Mouse (Mus musculus) cerebellum, postnatal 10 days (tissue): Measurements from ENCODE around the gene Tdp1.

ENCODE experiments used
- DNase-seq, 2 experiments: peaks; one replicate each; pipeline ENCODE4 v3.0.0; 2021; ENCODE audit warnings: mixed read lengths in 2 of 2

The Tdp1 gene

DNA sequence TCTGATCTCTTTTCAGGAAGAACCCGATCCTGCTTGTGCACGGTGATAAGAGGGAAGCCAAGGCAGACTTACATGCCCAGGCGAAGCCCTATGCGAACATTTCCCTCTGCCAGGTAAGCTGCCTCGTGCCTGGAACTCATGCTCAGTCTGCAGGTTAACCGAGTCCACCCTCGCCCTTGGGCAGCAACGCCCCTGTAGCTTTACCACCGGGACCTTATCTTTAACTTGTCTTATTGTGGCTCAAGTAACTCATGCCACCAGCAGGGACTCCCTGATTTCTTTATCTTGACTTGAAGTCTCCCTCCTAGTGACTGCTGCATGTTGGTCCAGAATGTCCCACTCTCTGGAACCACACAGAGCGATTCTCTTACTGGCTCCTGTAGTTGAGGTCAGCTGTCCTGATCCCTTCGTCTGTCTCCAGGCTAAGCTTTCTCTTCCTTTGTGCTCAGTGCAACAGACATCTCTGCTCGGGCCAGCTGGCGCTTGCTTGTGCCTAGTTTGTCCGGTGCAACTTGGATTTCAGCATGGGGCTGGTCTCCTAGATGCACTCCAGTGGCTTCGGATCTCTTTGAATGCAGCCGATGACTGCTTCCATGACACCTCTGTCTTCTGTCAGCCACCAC is 14.0 kb downstream of the Tdp1 start:
- DNase-seq: peak; percentile 18 to 31

DNA sequence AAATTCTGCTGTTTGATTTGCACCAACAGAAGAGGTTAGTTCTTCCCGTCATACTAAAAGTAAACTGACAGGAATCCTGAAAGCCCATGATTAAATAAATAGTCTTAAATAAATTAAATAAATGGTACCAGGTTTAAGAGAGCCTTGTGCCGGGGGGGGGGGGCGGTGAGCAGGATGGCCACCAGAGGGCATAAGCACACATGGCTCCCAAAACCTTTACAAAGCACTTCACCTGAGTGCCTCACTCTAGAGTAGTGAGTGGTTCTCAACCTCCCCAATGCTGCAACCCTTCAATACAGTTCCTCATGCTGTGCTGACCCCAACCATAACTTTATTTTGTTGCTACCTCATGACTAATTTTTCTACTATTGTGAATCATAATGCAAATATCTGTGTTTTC is 15.7 kb downstream of the Tdp1 start:
- DNase-seq: peak in 1 of 2 experiments; percentile 23

DNA sequence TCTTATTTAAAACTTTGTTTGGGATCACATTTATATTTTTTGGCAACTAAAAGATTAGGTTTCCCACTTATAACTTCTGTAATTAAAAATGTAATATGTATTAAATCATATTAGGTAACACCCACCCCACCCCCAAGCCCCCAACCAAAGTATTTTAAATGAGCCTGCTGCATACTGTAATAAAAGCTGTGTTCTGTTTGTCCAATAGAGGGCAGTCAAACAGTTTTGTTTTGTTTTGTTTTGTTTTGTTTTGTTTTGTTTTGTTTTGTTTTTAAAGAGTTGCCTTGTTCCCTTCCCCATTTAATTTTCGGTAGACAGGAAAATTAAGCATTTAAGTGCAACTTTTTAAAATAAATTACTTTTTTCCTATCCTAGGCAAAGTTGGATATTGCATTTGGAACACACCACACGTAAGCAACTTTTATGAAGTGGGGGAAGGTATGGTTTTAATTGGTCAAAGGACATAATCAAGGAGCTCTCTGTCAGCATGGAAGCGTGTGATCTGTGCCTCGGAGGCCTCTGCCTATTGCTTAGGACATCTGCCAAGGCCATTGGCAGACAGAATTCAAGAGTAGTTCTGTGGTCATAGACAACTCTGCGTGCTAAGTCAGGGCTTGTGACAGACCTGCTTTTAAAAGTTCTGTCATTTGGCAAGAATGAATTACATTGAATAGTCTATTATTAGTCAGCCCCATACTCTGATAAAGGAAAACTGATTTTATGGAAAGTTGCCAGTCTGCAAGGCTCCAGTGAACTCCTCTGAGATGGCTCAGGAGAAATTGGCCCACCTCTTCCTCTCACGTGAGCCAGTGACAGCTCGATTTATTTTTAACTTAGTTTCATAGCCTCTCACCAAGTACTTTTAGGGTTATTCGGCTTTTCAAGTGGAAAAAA is 17.9 kb downstream of the Tdp1 start:
- DNase-seq: no peak

DNA sequence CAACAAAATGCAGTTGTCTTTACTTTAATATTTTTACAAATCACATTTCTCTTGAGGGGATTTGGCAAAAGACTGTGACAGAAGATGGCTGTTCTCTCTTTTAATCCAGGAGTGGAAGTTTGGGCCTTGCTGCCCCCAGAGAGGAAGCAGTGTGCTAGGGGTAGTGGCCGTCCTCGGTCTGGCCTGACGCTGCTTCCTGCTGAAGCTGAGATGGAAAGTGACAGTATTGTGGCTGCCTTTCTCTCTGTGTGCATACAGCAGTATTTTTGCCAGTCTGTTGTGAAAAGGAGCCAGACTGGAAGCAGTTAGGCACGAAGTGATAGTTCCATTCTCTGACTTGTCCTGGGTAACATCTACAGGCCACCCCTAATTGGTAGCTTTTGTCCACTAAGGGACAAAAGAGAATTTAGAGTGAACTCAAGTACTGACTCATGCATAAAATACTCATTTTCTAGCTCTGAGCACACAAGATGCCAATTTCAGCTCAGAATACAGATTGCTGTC is 18.6 kb downstream of the Tdp1 start:
- DNase-seq: no peak

DNA sequence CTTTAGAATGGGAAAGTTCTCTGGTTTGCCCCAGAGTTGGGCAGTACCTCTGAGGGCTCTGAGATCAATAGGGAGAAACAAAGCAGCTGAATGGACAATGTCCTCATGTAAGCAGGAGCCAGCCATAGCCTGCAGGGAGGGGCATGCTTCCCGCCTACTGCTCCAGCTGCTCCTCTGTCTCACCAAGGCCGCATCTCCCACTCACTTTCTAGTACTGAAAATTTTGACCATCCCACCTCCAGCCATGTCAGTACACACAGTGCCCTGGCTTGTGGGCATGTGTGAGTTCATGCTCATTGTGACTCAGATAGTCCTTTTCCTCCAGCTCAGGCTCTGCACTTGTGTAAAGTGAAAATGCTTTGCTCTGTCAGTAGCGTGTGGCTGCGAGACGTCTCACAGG is 20.2 kb downstream of the Tdp1 start:
- no peak for DNase-seq

DNA sequence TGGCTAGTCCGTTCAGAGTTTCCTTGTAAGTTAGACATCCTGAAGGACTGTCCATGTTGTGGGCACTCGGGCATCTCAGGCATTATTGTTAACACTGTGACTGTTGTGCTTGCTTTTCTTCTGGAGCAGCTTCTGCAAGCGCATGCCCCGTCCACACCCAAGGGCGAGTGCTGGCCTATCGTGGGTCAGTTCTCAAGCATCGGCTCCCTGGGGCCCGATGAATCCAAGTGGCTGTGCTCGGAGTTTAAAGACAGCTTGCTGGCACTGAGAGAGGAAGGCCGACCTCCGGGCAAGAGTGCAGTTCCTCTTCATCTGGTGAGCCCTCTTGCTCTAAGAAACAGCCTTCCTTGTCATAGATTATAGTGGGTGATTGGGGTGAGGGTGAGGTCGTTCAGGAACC is 27.1 kb downstream of the Tdp1 start:
- DNase-seq: no peak

DNA sequence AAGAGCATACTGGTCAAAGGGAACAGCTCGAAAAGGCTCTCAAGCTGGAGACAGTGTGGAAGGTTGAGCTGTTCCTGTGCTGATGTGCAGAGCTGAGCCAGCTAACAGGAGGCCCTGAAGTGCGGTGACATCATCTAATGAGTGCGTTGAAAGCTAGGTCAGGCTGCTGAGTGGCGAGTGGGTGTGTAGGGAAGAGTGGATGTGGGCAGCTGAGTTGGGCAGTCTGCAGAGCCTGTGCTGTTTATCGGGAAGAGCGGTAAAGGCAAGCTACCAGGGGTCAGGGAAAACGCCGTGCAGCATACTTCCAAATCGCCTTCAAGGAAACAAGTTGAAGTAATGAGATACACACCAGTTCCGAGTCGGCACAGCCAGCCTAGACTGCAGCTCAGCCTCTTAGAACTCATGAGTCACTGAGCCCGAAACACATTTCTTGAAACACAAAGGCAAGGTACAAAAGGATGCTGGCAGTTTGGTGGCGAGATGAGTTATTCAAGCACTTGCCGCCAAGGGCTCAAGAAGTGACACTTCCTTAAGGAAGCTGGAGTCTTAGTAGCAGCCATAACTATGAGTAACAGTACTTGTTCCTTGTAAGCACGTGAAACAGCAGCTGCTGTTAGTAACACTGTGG is 33.6 kb downstream of the Tdp1 start:
- DNase-seq: no peak

DNA sequence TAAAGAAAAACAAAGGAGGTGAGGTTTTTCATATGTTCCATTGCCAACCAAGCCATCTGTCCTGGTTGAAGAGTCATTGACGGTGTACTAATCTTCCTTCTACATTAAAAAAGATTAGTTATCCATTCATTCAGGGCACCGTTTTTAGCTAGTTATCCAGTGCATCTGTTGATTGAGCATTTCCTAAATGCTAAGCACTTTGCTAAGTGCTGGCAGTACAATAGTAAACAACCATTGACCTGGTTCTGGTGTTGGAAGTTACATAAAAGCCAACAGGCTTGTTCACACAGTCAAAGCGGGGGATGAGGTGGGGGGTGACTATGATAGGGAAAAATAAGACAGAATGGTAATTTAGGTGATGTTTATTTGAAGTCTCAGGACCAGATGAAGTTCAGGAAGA is 35.3 kb downstream of the Tdp1 start:
- no peak for DNase-seq

DNA sequence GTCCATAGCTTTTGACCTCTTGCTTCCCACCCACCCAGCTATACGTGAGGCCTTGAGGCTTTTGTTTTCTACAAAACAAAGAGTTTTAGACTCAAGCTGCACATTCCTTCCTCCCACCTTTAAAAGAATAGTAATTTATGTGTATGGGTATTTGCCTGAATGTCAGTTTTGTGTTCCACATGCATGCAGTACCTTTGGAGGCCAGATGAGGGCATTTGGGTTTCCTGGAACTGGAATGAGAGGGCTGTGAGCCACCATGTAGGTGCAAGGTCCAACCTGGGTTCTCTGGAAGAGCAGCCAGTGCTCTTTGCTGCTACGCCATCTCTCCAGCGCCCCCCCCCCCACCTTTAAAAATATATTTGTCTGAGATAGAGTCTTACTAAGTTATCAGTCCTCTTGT is 36.7 kb downstream of the Tdp1 start:
- peak; percentile 39 to 54 for DNase-seq

DNA sequence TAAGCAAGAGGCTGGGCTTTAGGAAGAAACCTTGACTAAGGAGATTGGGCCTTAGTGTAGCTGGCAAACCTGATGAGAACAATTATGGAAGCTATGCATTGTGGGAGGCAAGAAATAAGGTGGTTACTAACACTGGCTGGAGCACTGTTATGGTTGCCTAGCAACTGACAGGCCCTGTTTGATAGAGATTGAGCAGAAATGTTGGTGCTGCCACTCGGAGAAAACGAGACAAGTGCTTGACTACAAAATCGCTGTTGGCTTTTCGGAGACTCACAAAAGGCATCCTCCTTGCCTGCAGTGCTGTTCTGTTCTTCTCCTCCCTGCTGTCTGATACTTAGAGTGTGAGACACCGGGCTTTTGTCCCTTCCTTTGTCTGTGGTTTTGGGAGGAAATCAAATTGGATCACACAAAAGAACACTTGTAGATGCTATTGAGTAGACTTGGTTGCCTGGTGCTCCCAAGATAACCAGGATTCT is 38.9 kb downstream of the Tdp1 start:
- no peak for DNase-seq

DNA sequence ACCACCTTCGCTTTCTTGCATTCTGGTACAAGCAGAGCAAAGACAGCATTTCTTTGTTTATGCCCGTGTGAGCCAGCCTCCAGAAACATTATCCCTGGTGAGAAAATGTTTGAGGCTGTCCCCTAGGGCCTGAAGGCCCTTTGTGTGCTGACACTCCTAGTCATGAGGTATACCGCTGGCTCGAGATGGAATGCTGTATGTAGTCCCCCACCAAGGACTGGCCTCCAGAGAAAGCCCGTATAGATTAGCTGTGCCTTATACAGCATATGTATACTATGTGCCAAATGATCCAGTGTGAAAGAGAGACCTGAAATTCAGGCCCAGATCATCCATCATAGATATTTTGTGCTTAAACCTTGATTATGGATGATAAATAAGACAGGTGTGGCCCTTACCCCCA is 39.4 kb downstream of the Tdp1 start:
- DNase-seq: no peak

DNA sequence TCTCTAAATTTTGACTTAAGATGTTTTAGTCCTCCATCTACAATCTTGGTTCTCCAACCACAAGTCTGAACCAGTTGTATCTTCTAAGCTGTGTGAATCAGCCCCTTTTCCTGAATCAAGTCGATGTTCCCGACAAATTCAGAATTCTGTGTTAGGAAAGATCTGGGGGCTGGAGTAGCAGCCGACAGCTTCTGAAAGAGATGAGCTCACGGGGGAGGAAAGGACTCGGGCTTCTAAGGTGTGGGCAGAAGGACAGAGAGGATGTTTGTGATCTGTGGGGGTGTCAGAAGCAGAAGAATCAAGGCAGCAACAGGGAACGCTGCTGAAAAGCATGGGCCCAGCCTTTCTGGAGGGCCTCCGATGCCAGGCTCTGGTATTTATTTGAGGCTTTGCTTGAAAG is 44.0 kb downstream of the Tdp1 start:
- DNase-seq: no peak

DNA sequence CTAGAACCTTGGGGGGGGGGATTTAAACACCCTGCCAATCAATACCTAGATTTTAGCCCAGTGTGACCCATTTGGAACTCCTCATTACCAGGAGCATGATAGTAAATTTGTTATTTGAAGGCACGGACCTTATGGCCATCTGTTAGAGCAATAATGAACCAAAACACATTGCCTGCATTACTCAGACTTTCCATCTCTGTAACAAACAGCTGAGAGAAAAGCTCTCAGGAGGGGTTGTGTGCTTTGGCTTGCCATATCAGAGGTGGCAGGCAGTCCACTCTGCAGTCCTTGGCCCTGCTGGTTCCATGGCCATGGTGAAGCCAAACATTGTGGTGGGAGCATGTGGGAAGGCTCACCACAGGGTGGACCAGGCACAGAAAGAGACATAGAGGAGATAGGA is 44.8 kb downstream of the Tdp1 start:
- DNase-seq: no peak

DNA sequence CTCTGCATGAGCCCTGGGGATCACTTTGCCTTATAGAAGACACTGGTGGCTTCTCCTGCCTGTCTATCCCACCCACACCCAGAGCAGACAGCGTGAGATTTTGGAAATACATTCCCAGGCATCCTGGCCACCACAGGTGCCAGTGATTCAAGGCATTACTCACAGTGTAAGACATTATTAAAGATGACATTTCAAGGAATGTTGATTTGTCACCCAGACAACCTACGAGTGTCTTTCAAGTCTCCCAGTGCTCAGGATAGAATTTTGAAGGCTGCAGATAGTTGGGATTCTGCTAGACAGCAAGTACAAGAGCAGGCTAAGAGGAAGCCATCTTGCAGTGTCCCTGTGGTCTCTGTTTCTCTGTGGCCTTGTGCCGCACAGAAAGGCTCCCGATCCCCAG is 47.9 kb downstream of the Tdp1 start:
- no peak for DNase-seq

DNA sequence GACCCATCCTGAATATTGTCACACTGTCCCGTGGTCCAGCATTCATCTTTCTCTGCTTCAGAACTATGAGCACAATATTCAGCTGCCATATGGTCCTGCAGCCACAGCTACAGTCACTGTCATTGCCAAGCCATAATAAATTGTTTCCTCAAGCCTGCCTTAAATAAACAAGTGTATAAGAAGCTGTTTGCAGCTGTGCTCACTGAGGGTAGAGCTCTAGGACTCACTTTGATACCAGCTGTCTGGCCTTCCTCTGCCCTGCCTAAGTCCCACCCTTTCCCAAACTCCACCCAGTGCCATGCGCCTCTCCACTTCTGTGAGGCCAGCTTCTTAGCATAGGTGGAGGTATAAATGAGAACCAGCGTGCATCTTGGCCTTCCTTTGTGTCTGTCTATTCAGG is 49.3 kb downstream of the Tdp1 start:
- DNase-seq: no peak

DNA sequence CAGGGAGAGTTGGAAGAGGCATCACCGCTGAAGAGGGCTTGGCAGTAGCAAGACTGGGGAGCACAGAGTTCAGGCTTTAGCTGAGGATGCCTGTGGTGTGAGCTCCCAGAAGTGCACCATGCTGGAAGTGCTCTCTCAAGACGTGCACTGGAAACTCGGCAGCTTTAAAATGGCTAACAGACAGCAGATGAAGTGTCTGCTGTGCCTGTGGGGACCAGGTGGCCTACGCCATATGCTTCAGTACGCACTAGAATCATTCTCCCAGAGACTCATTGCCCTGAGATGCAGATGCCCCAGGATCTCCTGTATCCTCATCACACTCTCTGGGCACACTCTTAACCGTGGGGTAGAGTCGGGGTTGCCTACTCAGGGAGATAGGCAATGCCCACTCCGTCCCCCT is 51.1 kb downstream of the Tdp1 start:
- peak; percentile 33 to 35 for DNase-seq

DNA sequence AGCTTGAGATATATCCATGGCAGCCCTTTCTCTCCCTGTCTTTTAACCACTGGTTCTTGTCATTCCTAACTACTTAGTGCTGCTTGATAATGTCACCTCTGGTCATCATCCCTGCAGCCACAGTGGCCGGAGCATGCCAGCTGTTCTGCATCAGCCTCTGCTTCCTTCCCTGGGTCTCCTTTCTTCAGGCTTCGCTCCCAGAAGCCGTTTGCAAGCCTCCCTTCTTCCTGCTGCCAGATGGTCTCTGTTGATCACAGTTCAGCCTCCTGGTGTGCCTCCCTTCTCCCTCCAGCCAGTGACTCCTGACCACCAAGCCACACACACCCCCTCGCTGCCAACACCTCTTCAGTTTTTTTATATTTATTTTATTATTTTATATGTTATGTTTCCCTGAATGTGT is 54.2 kb downstream of the Tdp1 start:
- no peak for DNase-seq

DNA sequence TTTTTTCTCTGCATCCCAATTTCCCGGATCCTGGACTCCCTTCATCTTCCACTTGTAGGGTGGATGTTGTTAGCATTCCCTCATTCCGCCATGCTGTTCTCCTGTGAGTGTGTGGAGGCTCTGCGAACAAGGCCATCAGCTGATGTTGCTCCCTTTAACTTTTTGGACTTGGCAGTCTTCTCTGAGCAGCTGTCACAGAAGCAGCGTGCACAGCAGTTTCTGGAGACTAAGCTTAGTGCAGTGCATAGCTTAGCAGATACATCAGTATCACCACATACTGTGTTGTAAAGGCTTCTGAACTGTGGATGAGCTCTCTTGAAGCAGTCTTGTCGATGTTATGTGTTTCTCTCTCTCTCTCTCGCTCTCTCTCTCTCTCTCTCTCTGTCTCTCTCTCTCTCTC is 54.9 kb downstream of the Tdp1 start:
- no peak for DNase-seq

DNA sequence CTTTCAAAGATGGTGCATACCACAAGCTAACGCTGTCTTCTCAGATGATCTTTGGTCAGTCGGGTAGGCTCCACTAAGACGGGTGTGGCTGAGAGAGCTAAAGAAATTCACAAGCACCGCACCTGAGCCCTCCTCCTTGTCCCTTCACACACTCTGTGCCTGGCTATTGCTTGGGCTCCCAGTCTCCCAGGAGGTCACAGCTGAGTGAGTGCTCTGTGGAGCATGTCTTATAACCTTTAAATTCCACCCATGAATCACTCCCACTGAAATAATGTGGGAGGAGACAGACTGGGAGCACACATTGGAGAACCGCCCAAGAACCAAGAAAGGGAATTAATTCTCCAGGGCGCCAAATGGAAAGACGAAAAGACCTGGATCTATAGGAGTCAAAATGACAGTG is 56.4 kb downstream of the Tdp1 start:
- no peak for DNase-seq

DNA sequence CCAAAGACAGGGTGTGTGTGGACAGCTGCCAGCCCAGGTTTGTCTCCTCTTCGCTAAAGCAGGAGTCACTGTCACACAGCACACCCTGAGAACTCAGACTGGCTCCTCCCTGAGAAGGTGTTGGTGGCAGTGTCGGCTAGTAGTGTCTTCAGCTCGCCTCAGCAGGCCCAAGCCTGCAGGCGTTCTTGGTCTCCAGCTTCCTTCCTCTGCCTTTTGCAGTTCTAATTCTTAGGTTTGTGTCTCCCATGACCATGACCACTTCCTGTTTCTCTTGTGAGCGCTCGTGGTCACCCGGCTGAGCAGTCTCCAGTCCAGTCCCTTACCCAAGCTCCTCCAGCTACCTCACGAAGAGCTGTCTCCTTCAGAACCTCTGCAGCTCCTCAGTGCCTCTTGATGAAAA is 58.1 kb downstream of the Tdp1 start:
- DNase-seq: no peak

DNA sequence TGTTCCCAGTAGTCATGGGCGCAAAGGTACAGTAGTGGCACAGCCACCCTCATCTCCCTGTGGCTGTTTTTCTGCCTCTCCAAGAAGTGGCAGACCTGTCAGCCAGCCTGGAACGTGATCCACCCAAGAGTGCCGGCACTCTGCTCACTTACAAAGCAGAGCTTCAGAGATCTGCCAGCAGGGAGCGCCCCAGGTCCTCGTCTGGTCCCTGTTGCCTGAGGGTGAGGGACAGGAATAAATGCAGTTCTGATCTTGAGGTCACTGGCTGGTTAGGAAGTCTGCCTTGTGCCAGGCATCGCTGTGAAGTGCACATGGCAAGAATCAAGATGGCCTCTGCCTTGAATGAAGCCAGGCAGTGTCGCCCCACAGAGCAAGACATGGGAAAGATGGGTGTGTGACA is 68.6 kb downstream of the Tdp1 start:
- peak; percentile 90 to 92 for DNase-seq

DNA sequence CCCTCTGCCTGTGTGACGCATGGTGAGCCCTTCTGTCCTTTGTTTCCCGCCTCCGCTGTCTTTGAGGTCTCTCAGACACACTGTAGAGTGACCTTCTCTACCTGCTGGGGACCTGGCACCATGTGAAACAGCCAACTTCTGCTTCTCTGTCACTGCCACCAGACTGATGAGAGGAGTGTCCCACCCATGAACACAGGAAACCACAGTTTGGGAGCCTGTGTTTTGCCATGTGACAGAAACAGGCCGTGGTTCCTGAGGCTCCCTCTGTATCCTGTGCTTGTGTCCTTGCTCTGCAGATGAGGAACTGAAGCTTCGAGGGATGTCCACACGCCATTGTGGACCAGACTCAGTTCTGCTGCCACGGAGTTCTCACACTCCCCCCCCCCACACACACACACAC is 72.1 kb downstream of the Tdp1 start:
- DNase-seq: no peak
